Mouse (Mus musculus) inflammation-experienced regulatory T-cells, adult 6 months (primary cell): ENCODE results near the gene Cux2. TPM values are rescaled to one million over a fixed set of nuclear protein-coding genes. Genes with fewer than 3 reads are reported as not detected.

Experiments used
- ATAC-seq: one replicate; pipeline ENCODE4 v1.8.0; 2017
- polyA plus RNA-seq, 3 experiments: library from polyadenylated mRNA; unstranded; fragments of 100-300 nt; shearing (Covaris generic); gene quantifications; one replicate each; pipeline ENCODE4 v1.2.1; 2017

Gene Cux2
- polyA plus RNA-seq, 3 experiments from 2014 or later: 0.09 TPM; not detected in 2

DNA sequence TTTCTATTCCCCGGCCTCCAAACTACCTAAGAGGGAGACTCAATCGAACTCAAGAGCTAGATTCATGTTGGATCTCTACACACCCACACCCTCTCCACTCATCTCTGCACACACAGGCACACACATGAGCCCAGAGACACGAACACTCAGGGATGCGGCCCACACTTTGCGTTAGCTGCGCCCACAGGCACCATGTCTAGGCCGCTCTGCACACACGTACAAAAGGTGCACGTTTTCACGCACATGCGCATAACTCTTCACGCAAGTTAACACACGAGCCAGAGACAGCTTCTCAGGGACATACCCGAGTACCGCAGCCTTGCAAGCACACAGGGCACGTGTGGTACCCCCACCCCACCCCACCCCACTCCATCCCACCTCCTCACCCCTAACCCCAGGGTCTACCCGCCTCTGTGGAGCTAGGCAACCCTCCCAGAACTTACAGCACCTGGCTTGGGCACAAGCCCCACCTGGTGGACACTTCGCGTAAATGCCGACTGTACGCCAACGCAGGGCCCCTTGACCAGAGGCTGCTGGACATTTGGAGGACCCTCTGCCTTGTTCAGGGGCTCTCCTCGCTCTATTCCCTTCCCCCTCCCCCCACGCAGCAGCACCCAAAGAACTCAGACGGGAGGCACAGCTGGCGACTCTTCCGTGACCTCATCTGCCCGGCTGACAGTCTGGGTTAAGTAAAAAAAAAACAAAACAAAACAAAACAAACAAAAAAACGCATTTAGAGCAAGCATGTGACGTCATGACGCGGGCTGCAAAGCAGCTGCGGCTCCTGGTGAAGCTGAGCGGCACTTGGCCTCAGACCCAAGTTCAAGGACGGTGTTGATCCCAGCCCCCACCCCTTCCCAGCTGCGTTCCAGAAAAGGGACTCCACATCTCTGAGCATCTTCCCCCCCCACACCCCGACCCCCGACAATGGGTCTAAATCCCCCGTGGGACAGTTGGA lies 9.4 kb upstream of the Cux2 start:
- ATAC-seq: no peak

GRCm38 (mm10) chr5:122057622-122058021 lies 7.7 kb upstream of the Cux2 start:
- no peak for ATAC-seq

DNA sequence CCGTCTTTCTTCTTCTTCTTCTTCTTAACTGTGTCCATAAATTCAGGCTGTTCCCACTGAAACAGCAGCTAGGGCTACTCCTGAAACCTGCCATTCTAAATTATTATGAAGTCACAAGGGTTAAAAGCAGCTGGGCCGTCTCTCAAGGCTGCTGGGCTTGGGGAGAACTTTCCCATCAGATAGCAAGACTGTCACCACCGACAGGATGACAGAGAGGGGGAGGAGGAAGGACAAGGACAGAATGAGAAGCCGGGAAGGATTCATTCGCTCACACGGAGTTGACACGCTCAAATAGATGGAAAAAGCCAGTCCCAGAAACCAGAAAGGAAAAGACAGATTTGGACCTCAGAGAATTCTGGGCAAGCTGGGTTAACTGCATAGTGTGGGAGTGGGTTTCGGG lies 6.7 kb upstream of the Cux2 start:
- ATAC-seq: no peak

DNA sequence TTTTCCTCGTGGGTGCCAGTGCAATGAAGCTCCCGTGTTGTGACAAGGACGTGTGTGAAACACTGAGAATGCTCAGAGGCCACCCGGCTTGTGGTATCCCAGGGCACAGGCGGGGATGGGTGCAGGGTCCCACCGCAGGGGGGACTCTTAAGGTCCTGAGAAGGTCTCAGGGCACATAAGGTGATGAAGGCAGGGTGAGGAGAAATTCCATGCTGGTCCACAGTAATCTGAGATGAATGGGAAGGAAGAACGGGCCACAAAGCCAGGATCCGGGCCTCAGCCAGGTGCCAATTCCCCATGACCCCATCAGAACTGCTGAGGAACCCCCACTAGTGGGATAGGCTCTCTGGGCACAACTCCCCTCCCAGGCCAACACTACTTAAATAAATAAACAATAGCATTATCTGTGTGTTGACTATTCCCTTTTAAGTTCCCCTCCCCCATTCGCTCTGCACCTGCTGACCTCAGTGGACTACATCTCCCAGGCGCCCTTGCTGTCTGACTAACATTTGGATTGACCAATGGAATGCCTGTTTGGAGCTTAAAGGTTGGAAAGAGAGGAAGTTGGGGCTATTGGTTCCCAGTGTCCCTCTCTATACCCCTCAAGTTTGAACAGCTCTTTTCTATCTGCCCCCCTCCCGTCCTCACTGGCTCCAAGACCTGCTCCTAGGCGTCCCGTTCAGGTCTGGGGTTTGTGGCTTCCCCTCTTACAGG lies 4.4 kb upstream of the Cux2 start:
- no peak for ATAC-seq

GRCm38 (mm10) chr5:122053587-122053986 lies 3.7 kb upstream of the Cux2 start:
- no peak for ATAC-seq

DNA sequence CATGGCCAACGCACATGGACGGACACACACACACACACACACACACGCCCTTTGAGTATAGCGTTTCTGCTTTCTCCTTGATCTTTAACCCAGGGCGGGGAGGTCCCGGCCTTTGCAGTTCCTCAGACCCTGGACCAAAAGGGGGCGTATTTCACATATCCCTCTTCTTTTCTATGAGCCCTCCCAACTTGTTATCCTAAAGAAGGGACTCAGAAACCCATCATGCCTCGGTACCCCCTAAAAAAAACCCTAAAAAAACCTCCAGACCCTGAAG lies 867 bp upstream of the Cux2 start:
- ATAC-seq: no peak

DNA sequence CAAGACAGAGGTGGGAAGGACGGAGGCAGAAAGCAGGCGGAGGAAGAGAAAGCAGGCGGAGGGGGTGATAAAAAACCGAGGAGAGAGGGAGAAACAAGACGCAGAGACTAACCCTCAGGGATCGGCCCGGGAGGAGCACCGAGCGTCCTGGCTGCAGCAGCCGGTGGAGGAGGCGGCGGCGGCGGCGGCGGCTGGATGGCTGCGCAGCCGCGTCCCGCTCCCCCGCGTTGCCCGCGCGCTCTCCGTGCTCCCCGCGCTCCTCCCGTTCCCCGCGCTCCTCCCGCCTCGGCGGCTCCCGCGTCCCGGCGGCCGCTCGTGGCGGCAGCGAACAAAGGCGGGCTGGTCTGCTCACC lies 262 bp downstream of the Cux2 start:
- ATAC-seq: no peak

DNA sequence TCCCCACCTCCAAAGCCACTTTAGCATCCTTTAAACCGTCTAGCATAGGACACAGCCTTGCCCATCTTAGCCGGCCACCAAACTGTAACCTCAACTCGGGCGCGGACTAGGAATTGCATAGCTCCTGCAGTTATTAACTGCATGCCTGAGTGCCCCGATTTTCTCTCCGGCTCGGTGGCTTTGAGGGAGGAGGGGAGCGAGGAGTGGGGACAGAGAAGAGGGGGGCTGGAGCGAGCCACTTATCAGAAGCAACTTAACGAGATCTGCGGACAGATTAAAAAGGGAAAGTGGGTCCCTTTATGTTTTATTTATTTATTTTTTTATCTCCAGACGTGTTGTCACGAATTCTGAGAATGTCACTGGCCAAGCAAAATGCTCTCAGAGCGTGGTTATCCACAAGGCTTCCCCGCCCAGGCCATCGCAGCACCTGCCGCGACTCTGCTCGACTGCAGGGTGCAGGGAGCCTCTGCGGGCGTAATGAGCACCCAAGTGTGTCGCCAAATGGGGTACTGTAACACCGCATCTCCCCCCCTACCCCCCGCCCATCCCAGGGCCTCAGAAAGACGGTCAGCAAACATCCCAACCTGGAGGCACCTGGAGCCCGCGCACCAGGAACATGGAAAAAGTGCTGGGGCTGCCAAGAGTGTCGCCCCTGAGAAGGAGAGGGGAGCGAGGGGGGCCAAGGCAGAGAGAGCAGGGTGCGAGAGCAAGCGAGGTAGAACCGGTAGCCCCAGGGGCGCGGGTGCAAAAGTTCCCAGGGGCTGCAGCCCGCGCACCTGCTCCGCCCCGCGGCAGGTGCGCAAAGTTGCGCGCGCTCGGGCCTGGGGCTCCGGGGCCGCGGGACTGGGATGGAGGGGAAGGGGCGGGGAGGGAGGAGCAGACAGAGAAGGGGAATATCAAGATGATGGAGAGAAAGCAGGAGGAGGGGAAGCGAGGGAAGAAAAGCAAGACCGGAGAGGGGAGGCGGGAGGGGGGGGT lies 927 bp downstream of the Cux2 start:
- no peak for ATAC-seq

GRCm38 (mm10) chr5:122048252-122048651 lies 1.6 kb downstream of the Cux2 start:
- ATAC-seq: no peak

DNA sequence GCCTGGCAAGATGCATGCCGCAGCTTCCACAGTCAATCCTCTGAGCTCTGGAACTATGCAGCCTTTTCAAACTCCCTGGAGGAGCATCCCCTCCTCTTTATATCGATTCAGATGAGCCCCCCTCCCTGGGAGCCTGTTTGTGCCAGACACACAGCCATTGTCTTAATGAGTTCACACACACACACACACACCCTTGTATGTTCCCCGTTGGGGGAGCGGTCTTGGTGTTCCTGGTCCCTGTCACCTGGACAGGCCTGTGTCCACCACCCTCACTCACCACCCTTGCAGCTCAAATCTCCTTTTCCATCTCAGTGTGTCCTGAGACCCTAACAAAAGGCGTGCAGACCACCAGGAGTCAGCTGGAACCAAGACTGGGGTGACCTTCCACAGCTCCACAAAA lies 2.1 kb downstream of the Cux2 start:
- no peak for ATAC-seq

DNA sequence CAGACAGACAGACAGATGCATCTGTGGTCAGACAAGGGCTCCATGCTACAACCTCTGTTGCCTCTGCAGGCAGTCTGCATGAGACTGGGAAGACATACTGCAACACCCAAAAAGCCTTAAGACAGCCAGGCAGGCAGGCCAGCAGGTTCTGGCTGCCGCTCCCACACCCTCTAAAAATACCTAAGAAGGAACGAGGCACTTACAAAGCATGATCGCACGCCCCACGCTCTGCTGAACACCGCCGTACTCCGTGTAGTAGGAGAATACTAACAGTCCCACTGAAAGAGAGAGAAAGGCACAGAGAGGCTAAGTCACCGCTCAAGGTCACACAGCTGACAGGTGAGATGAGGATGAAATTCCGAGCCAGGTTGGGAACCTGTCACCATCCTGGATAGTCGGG lies 6.3 kb downstream of the Cux2 start:
- ATAC-seq: no peak

DNA sequence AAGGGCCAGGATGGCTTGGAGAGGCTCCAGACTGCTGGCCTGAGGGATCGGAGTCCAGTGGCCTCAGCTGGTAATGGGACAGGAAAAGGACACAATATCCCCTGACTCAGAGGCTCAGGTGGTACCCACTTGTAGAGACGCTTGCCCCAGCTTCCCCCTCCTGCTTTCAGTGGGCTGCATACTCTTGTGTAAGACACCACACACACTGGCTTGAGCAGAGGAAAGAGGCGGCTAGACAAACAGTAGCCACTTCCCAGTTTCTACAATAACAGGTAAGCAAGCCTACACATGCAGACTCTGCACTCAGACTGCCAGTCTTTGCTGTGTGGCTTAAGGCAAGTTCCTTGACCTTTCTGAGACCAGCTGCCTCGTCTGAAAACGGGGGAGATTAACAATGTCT lies 14.6 kb downstream of the Cux2 start:
- ATAC-seq: no peak

DNA sequence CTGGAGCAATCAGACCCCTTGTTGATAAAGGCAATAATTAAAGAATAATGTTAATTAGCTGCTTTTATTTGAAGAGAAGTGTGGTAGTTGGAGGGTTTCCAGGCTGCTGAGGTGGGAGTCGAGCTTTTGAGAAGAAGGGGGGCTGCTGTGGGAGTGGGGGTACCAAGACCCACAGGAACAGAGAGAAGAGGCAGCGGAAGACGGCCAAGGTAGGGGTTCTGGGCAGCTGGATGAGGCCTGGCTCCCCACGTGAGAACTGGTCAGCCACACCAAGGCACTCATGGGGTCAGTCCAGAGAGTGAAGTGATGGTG lies 16.8 kb downstream of the Cux2 start:
- ATAC-seq: no peak

DNA sequence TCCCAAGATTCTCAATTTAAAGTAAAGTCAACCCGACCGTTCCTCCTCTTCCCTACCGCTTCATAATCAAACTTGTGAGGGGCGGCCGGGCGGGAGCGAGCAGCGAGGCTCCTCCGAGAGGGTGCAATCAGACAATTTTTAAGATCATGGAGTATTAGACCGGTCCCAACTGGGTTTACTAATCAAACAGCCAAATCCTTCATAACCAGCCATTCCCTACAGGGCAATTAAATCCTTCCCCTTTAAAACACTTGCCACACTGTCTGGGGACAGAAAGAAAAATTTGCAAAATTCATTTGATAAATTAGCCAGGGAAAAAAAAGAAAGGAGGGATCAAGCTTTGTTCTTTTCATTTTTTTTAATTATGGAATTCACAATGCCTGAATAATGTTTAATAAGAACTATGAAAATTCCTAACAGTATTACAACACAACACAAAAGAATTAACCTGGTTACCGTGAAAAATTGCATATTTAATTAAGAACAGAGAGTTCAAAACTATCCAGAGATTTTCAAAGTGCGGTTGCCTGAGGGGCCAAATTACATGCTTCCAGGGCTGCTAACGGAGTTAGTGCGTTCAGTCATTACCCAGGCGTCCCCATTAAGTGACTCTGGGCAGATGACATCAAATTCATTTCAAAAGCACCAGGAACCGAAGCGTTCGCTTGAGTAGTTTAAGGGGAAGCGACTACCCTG lies 17.3 kb downstream of the Cux2 start:
- no peak for ATAC-seq

- ATAC-seq: no peak
Measured at GRCm38 (mm10) chr5:122031146-122031545, 18.8 kb downstream of the Cux2 start.

GRCm38 (mm10) chr5:122030640-122031039 lies 19.3 kb downstream of the Cux2 start:
- ATAC-seq: no peak

DNA sequence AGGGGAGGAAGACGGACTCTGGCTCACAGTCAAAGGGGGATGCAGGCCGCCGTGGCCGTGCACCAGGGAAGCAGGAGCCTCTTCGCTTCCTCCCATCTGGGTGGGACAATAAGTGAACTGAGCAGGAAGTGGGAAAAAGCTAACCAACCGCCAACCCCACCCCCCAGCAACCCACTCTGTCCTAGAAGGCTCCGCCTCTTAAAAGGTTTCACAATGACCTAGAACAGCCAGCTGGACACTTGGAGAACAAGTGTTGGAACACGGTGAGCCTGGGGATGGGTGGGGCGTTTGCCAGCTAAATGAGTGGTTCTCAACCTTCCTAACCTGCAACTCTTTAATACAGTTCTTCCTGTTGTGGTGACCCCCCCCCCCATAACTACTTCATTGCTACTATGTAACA lies 23.1 kb downstream of the Cux2 start:
- no peak for ATAC-seq

- no peak for ATAC-seq
Measured at GRCm38 (mm10) chr5:122026284-122026683, 23.6 kb downstream of the Cux2 start.

DNA sequence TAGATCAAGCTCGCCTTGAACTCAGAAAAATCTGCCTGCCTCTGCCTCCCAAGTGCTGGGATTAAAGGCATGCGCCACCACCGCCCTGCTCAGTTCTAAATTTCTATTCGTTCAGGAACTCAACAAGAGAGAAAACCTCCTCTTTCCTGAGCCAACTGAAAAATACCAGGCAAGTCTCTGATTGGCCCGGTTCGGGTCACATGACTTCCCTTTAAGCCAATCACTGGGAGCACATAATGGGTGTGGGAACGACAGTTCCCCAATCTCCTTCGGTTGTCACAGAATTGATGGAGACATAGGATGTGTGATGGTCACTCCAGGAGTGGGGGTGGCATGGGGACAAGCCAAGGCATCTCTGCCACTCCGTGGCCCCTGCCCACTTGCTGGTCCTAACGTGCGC lies 24.8 kb downstream of the Cux2 start:
- no peak for ATAC-seq

GRCm38 (mm10) chr5:122019288-122019687 lies 30.6 kb downstream of the Cux2 start:
- no peak for ATAC-seq

- no peak for ATAC-seq
Measured at GRCm38 (mm10) chr5:122017778-122018177, 32.1 kb downstream of the Cux2 start.

DNA sequence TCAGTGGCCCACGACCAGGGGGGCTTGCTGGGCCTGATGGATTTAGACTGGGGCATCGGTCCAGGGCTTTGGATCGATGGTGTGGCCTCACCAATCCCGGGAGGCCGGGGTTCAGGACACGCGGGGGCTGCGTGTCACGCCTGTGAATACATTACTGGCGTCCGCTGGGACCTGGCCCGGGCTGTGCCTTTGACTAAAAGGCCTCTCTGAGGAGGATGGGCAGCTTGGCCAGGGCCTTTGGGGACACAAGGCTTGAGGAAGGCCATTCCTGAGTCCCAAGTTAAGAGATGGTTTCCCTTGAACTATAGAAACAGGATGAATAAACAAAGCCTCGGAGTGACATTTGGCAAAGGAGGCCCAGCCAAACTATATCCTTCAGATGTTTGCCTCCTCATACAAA lies 32.6 kb downstream of the Cux2 start:
- ATAC-seq: no peak

DNA sequence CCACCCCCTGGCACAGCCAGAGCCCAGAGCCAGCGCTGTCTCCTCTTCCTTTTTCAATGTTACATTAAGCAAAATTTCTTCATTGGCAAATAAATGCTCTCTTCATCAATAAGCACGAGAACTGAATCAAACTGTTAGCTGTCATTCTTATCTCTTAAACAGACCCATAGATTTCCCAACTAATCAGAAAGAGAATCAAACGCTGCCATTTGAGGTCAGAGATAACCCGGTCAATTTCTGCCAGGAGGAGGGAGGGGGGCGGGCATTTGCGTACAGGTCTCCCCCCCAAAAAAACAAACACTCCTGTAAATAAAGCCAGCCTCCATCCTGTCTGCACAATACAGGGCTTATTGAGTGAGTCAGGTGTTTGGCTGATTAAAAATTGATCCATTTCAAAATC lies 33.2 kb downstream of the Cux2 start:
- no peak for ATAC-seq
